Mouse (Mus musculus): Measurements from ENCODE around the gene Ap2a1.

The Ap2a1 gene

GRCm38 (mm10) chr7:44929204-44930151, at the start of gene Ap2a1:
Gene Ap2a1 (minus strand): TSS chr7:44929496.
- in situ Hi-C loops (cut with MboI; ENCODE audit: low sequenced_read_pairs) = no loop called here

GRCm38 (mm10) chr7:44978300-44978699, 49.0 kb upstream of the Ap2a1 start:
- in situ Hi-C loops (cut with MboI; ENCODE audit: low sequenced_read_pairs) = no loop called here

- in situ Hi-C loops (cut with MboI; ENCODE audit: low sequenced_read_pairs) = no loop called here
These were observed 45.8 kb upstream of the Ap2a1 start for GRCm38 (mm10) chr7:44975117-44975419.

- in situ Hi-C loops (cut with MboI; ENCODE audit: low sequenced_read_pairs) = no loop called here
These were observed 45.3 kb upstream of the Ap2a1 start, which contains the start of gene Cpt1c for GRCm38 (mm10) chr7:44974383-44975116. Gene Cpt1c (minus strand): TSS chr7:44974851.

GRCm38 (mm10) chr7:44973415-44974130, 44.3 kb upstream of the Ap2a1 start:
- in situ Hi-C loops (cut with MboI; ENCODE audit: low sequenced_read_pairs) = no loop called here

GRCm38 (mm10) chr7:44971142-44971541, 41.8 kb upstream of the Ap2a1 start:
- in situ Hi-C loops (cut with MboI; ENCODE audit: low sequenced_read_pairs) = no loop called here

- in situ Hi-C loops (cut with MboI; ENCODE audit: low sequenced_read_pairs) = no loop called here
These were observed 41.0 kb upstream of the Ap2a1 start for GRCm38 (mm10) chr7:44970231-44970691.

GRCm38 (mm10) chr7:44966638-44967037, 37.3 kb upstream of the Ap2a1 start:
- in situ Hi-C loops (cut with MboI; ENCODE audit: low sequenced_read_pairs) = no loop called here

GRCm38 (mm10) chr7:44965975-44966374, 36.7 kb upstream of the Ap2a1 start:
- in situ Hi-C loops (cut with MboI; ENCODE audit: low sequenced_read_pairs) = no loop called here

- in situ Hi-C loops (cut with MboI; ENCODE audit: low sequenced_read_pairs) = no loop called here
These were observed 35.7 kb upstream of the Ap2a1 start for GRCm38 (mm10) chr7:44964990-44965389.

- in situ Hi-C loops (cut with MboI; ENCODE audit: low sequenced_read_pairs) = no loop called here
These were observed 33.5 kb upstream of the Ap2a1 start for GRCm38 (mm10) chr7:44962831-44963230.

GRCm38 (mm10) chr7:44962337-44962736, 33.0 kb upstream of the Ap2a1 start:
- in situ Hi-C loops (cut with MboI; ENCODE audit: low sequenced_read_pairs) = no loop called here

GRCm38 (mm10) chr7:44960512-44960910, 31.2 kb upstream of the Ap2a1 start:
- in situ Hi-C loops (cut with MboI; ENCODE audit: low sequenced_read_pairs) = no loop called here

- in situ Hi-C loops (cut with MboI; ENCODE audit: low sequenced_read_pairs) = no loop called here
These were observed 30.7 kb upstream of the Ap2a1 start for GRCm38 (mm10) chr7:44959874-44960511.

GRCm38 (mm10) chr7:44959281-44959680, 30.0 kb upstream of the Ap2a1 start:
- in situ Hi-C loops (cut with MboI; ENCODE audit: low sequenced_read_pairs) = no loop called here

GRCm38 (mm10) chr7:44958208-44958607, 28.9 kb upstream of the Ap2a1 start:
- in situ Hi-C loops (cut with MboI; ENCODE audit: low sequenced_read_pairs) = no loop called here

- in situ Hi-C loops (cut with MboI; ENCODE audit: low sequenced_read_pairs) = no loop called here
These were observed 28.0 kb upstream of the Ap2a1 start for GRCm38 (mm10) chr7:44957183-44957835.

GRCm38 (mm10) chr7:44956266-44956665, 27.0 kb upstream of the Ap2a1 start:
- in situ Hi-C loops (cut with MboI; ENCODE audit: low sequenced_read_pairs) = no loop called here

- in situ Hi-C loops (cut with MboI; ENCODE audit: low sequenced_read_pairs) = no loop called here
These were observed 26.3 kb upstream of the Ap2a1 start for GRCm38 (mm10) chr7:44955628-44956027.
